Mouse (Mus musculus) spleen, postnatal 36 days (tissue): ENCODE measurements around the gene Hipk2.

Source experiments
- DNase-seq, 2 experiments: peaks; one replicate each; pipeline ENCODE4 v3.0.0; 2022; ENCODE audit warnings: low spot score in 2 of 2, mixed read lengths in 1 of 2

Gene Hipk2

GRCm38 (mm10) chr6:38795096-38795816, 80.7 kb downstream of the Hipk2 start:
- DNase-seq = no peak

GRCm38 (mm10) chr6:38792966-38793365, 83.0 kb downstream of the Hipk2 start:
- DNase-seq = no peak

- DNase-seq = no peak
Observed at GRCm38 (mm10) chr6:38789221-38789810, 86.6 kb downstream of the Hipk2 start.

- DNase-seq = no peak
Observed at GRCm38 (mm10) chr6:38787811-38788509, 88.0 kb downstream of the Hipk2 start.

- DNase-seq = no peak
Observed at GRCm38 (mm10) chr6:38787134-38787533, 88.8 kb downstream of the Hipk2 start.

GRCm38 (mm10) chr6:38785747-38786146, 90.2 kb downstream of the Hipk2 start:
- DNase-seq = no peak

GRCm38 (mm10) chr6:38779411-38779810, 96.6 kb downstream of the Hipk2 start:
- no peak for DNase-seq

- peak in 1 of 2 experiments; percentile 20 for DNase-seq
Observed at GRCm38 (mm10) chr6:38778887-38779286, 97.1 kb downstream of the Hipk2 start.

- DNase-seq = no peak
Observed at GRCm38 (mm10) chr6:38776000-38776584, 99.9 kb downstream of the Hipk2 start.

GRCm38 (mm10) chr6:38772836-38773518, 103.0 kb downstream of the Hipk2 start:
- DNase-seq = no peak

- no peak for DNase-seq
Observed at GRCm38 (mm10) chr6:38771061-38771667, 104.8 kb downstream of the Hipk2 start.

GRCm38 (mm10) chr6:38769627-38770026, 106.3 kb downstream of the Hipk2 start:
- no peak for DNase-seq

GRCm38 (mm10) chr6:38762588-38763265, 113.2 kb downstream of the Hipk2 start:
- no peak for DNase-seq

GRCm38 (mm10) chr6:38762006-38762405, 114.0 kb downstream of the Hipk2 start:
- no peak for DNase-seq

- DNase-seq = no peak
Observed at GRCm38 (mm10) chr6:38760911-38761706, 114.9 kb downstream of the Hipk2 start.

- DNase-seq = no peak
Observed at GRCm38 (mm10) chr6:38759922-38760620, 115.9 kb downstream of the Hipk2 start.

- DNase-seq = no peak
Observed at GRCm38 (mm10) chr6:38759186-38759585, 116.8 kb downstream of the Hipk2 start.

- no peak for DNase-seq
Observed at GRCm38 (mm10) chr6:38757597-38757996, 118.4 kb downstream of the Hipk2 start.

- DNase-seq = no peak
Observed at GRCm38 (mm10) chr6:38756968-38757367, 119.0 kb downstream of the Hipk2 start.
